In the genomic region with DNA sequence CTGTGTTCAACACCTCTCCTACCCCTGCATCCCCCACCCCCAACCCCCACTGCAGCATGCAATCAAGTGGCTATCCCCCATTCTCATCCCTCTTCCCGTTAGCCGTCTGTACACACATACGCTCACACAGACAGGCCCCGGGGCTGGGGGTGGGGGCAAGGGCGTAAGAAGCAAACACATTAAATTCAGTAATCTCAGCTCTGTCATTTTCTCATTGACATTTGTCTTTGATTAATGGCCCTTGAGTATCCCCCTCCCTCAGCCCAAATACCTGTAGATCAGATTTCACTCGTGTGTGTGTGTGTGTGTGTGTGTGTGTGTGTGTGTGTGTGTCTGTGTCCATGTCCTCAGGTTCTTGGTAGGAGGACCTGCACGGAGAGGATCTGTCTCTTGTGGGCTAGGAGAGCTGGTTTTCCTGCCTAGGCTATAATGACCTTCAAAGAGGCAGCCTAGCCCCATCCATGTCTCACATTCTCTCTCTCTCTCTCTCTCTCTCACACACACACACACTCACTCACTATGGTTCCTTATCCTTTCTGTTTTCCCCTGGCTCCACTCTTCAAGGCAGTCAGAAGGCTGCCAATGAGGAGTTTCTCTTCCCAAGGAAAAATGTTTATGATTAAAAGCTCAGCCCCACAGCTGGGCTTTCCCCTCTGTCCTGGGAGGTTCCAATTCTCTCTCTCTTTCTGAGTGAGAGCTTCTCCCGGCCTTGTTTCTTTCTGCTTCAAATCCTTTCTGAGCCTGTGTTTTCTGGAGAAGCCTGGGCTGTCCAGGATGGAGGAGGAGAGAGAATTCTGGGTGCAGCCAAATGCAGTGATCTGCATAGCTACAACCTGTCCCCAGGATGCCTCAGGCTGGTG, we compare ENCODE assay signal across 9 mouse cellular contexts. TPM values are rescaled to one million over a fixed set of nuclear protein-coding genes. Genes with fewer than 3 reads are reported as not detected.
DNase-seq lines count a peak whose midpoint lies in the region; ATAC-seq and TF ChIP-seq lines count a peak whose summit lies in the region.
"Had no signal": no experiment of that assay in that cellular context is flagged by ENCODE, and none has a peak within 500 bp of the region (broad histone marks: within the 10 kb centered on the region; RNA-seq: fewer than 3 reads in every experiment).

No protein-coding gene starts in this region.

- peak overlapping the region; percentile 16; the same call in 1 of the 2 replicates for H3K27ac ChIP-seq in kidney, embryonic 15.5 days
- H3K27ac ChIP-seq in embryonic facial prominence, embryonic 14.5 days (replicated peaks; ENCODE audit: low read depth, low read length), result peak overlapping the region; percentile 62
- H3K27ac ChIP-seq in hindbrain, embryonic 13.5 days, result peak overlapping the region; percentile 81
- H3K27ac ChIP-seq in midbrain, postnatal 0 days (ENCODE audit: low read depth, low read length), result peak overlapping the region; percentile 79

- peak overlapping the region; percentile 15; the same call in 1 of the 2 replicates for H3K4me2 ChIP-seq in kidney, embryonic 15.5 days
- peak overlapping the region; percentile 85 for H3K4me2 ChIP-seq in embryonic facial prominence, embryonic 14.5 days (ENCODE audit: low read depth, low read length)
- H3K4me2 ChIP-seq in hindbrain, embryonic 13.5 days, result peak overlapping the region; percentile 71
- peak overlapping the region; percentile 86 for H3K4me2 ChIP-seq in midbrain, postnatal 0 days (ENCODE audit: low read depth, low read length, poor library complexity, severe bottlenecking)

- ATAC-seq in kidney, embryonic 15.5 days (replicated peaks; ENCODE audit: low FRiP score), result no peak
- ATAC-seq in embryonic facial prominence, embryonic 14.5 days (ENCODE audit: low read depth), result peak; percentile 20
- ATAC-seq in hindbrain, embryonic 13.5 days (ENCODE audit: low FRiP score), result no peak
- ATAC-seq in midbrain, postnatal 0 days (ENCODE audit: low FRiP score), result no peak

- H3K4me3 ChIP-seq in kidney, embryonic 15.5 days (replicated peaks), result no peak overlapping the region
- no peak overlapping the region for H3K4me3 ChIP-seq in embryonic facial prominence, embryonic 14.5 days (ENCODE audit: low read depth, low read length)
- H3K4me3 ChIP-seq in hindbrain, embryonic 13.5 days, result no peak overlapping the region; the same call in 1 of the 2 replicates
- H3K4me3 ChIP-seq in midbrain, postnatal 0 days (ENCODE audit: low read depth, low read length), result peak overlapping the region; percentile 12; the same call in 1 of the 2 replicates
- H3K4me3 ChIP-seq: megakaryocyte, embryonic 14.5 days had no signal

- H3K9ac ChIP-seq in kidney, embryonic 15.5 days, result no peak overlapping the region
- no peak overlapping the region; the same call in 1 of the 2 replicates for H3K9ac ChIP-seq in embryonic facial prominence, embryonic 14.5 days (ENCODE audit: low read depth, low read length)
- H3K9ac ChIP-seq in hindbrain, embryonic 13.5 days, result peak overlapping the region; percentile 66
- peak overlapping the region; percentile 50 for H3K9ac ChIP-seq in midbrain, postnatal 0 days (replicated peaks; ENCODE audit: low read length, poor library complexity, severe bottlenecking)

- H3K4me1 ChIP-seq in kidney, embryonic 15.5 days, result peaks cover 86% of the 10 kb centered on the region
- H3K4me1 ChIP-seq in embryonic facial prominence, embryonic 14.5 days (ENCODE audit: control insufficient read depth, insufficient read depth, low read length), result peaks cover 61% of the 10 kb centered on the region
- peaks cover 85% of the 10 kb centered on the region for H3K4me1 ChIP-seq in hindbrain, embryonic 13.5 days (replicated peaks)
- peaks cover 57% of the 10 kb centered on the region for H3K4me1 ChIP-seq in midbrain, postnatal 0 days (ENCODE audit: insufficient read depth, low read length)

- H3K27me3 ChIP-seq in kidney, embryonic 15.5 days, result no peaks in the 10 kb centered on the region
- no peaks in the 10 kb centered on the region for H3K27me3 ChIP-seq in embryonic facial prominence, embryonic 14.5 days (replicated peaks; ENCODE audit: control insufficient read depth, insufficient read depth, low read length)
- no peaks in the 10 kb centered on the region for H3K27me3 ChIP-seq in hindbrain, embryonic 13.5 days
- no peaks in the 10 kb centered on the region for H3K27me3 ChIP-seq in midbrain, postnatal 0 days (ENCODE audit: insufficient read depth, low read length)

- peaks cover 4% of the 10 kb centered on the region for H3K36me3 ChIP-seq in kidney, embryonic 15.5 days
- peaks cover 4% of the 10 kb centered on the region for H3K36me3 ChIP-seq in embryonic facial prominence, embryonic 14.5 days (ENCODE audit: control insufficient read depth, insufficient read depth, low read length)
- peaks cover 4% of the 10 kb centered on the region for H3K36me3 ChIP-seq in hindbrain, embryonic 13.5 days
- H3K36me3 ChIP-seq in midbrain, postnatal 0 days (ENCODE audit: insufficient read depth, low read length), result peaks cover 2% of the 10 kb centered on the region; the same call in 1 of the 2 replicates

- no peaks in the 10 kb centered on the region for H3K9me3 ChIP-seq in kidney, embryonic 15.5 days (replicated peaks)
- H3K9me3 ChIP-seq in embryonic facial prominence, embryonic 14.5 days (ENCODE audit: control insufficient read depth, low read length), result no peaks in the 10 kb centered on the region
- no peaks in the 10 kb centered on the region for H3K9me3 ChIP-seq in hindbrain, embryonic 13.5 days
- no peaks in the 10 kb centered on the region for H3K9me3 ChIP-seq in midbrain, postnatal 0 days (ENCODE audit: low read length)
- H3K9me3 ChIP-seq: megakaryocyte, embryonic 14.5 days had no signal

- WGBS in kidney, embryonic 15.5 days, result 22% methylated on average over 8 of the region's 8 CpGs
- WGBS in embryonic facial prominence, embryonic 14.5 days, result 16% methylated on average over 7 of the region's 8 CpGs
- WGBS in hindbrain, embryonic 13.5 days, result 27% methylated on average over 8 of the region's 8 CpGs
- 18% methylated on average over 8 of the region's 8 CpGs for WGBS in midbrain, postnatal 0 days

- no peak for DNase-seq in kidney, adult 8-10 months
- DNase-seq in embryonic facial prominence, embryonic 14.5 days (ENCODE audit: low spot score), result peak; percentile 84
- peak; percentile 16 for DNase-seq in midbrain, postnatal 0 days (ENCODE audit: low spot score)
- no peak for DNase-seq in adrenal gland, adult 2 months
- no peak for DNase-seq in adrenal gland, postnatal 36 days

- no peak for TF ChIP-seq CTCF in midbrain, postnatal 0 days (IDR thresholded peaks at IDR 0.05)

RNA-seq across cellular contexts. Expression of a gene that starts 4.0 kb away (rescaled TPM):
- polyA plus RNA-seq in kidney, embryonic 15.5 days (2015; fragmentation: Nextera tagmentation; extraction: Ambion mirVana), result 220 and 231 TPM in 2 replicates
- polyA plus RNA-seq in embryonic facial prominence, embryonic 14.5 days (2014; fragmentation: Nextera tagmentation; extraction: Ambion mirVana), result 158 and 177 TPM in 2 replicates
- 166 and 167 TPM in 2 replicates for polyA plus RNA-seq in hindbrain, embryonic 13.5 days (2015; fragmentation: Nextera tagmentation; extraction: Ambion mirVana)
- 312 and 376 TPM in 2 replicates for total RNA-seq in midbrain, postnatal 0 days (2014; rRNA removed)
- polyA plus RNA-seq in midbrain, postnatal 0 days (2015; fragmentation: Nextera tagmentation; extraction: Ambion mirVana), result 293 and 297 TPM in 2 replicates
- total RNA-seq in adrenal gland, adult 2 months (2021), result 100 to 1,000 TPM; 549 to 588 TPM
- polyA plus RNA-seq in adrenal gland, adult 2 months (2012; rRNA removed), result 777 and 999 TPM in 2 replicates
- 100 to 1,000 TPM; 508 to 581 TPM for total RNA-seq in adrenal gland, postnatal 36 days (2021)

RNA-seq across cellular contexts. Expression of a gene that starts 30.2 kb away (rescaled TPM):
- polyA plus RNA-seq in kidney, embryonic 15.5 days (2015; fragmentation: Nextera tagmentation; extraction: Ambion mirVana), result 1.5 and 1.8 TPM in 2 replicates
- polyA plus RNA-seq in embryonic facial prominence, embryonic 14.5 days (2014; fragmentation: Nextera tagmentation; extraction: Ambion mirVana), result 0.43 and 0.54 TPM in 2 replicates
- 3.5 and 3.6 TPM in 2 replicates for polyA plus RNA-seq in hindbrain, embryonic 13.5 days (2015; fragmentation: Nextera tagmentation; extraction: Ambion mirVana)
- total RNA-seq in midbrain, postnatal 0 days (2014; rRNA removed), result 9.4 and 10.6 TPM in 2 replicates
- 8.5 and 10.1 TPM in 2 replicates for polyA plus RNA-seq in midbrain, postnatal 0 days (2015; fragmentation: Nextera tagmentation; extraction: Ambion mirVana)
- under 1 TPM in 1 of 2 experiments, not detected in 1; 0.24 TPM for total RNA-seq in adrenal gland, adult 2 months (2021)
- 0.10 TPM in 1 of 2 replicates, not detected in the other for polyA plus RNA-seq in adrenal gland, adult 2 months (2012; rRNA removed)
- total RNA-seq in adrenal gland, postnatal 36 days (2021), result not detected
- total RNA-seq: MEL had no signal

Comparison
In these comparisons a context has a peak if more than half of its experiments do, and no peak if none do; other contexts are left out.
1. H3K27ac ChIP-seq: peak in every context shown above with its lines; median percentile 81 in hindbrain, embryonic 13.5 days; 79 in midbrain, postnatal 0 days; 62 in embryonic facial prominence, embryonic 14.5 days; 16 in kidney, embryonic 15.5 days.
2. H3K4me2 ChIP-seq: peak in every context shown above with its lines; median percentile 86 in midbrain, postnatal 0 days; 85 in embryonic facial prominence, embryonic 14.5 days; 71 in hindbrain, embryonic 13.5 days; 15 in kidney, embryonic 15.5 days.
3. H3K9ac ChIP-seq: peak in hindbrain, embryonic 13.5 days (single experiment) and midbrain, postnatal 0 days (single experiment); none in kidney, embryonic 15.5 days (single experiment) and embryonic facial prominence, embryonic 14.5 days (single experiment).
4. DNase-seq: peak in embryonic facial prominence, embryonic 14.5 days (single experiment) and midbrain, postnatal 0 days (single experiment); none in kidney, adult 8-10 months (0 of 2), adrenal gland, adult 2 months (single experiment) and adrenal gland, postnatal 36 days (0 of 2).